Mouse (Mus musculus) large intestine, adult 2 months (tissue): ENCODE measurements around the gene Pxmp2. TPM values are rescaled to one million over a fixed set of nuclear protein-coding genes. Genes with fewer than 3 reads are reported as not detected.

ENCODE experiments used
- DNase-seq: peaks from one replicate; pipeline ENCODE4 v3.0.0-alpha.2; 2012; ENCODE audit warnings: low read depth, low spot score
- WGBS: fragments of 180-500 bp; shearing (Covaris S2); methylation state at CpG from one replicate; pipeline ENCODE4 v1.1.7; 2018; 5-methylcytosine and 5-hydroxymethylcytosine counted together
- polyA plus RNA-seq: library from polyadenylated mRNA; depleted of rRNA; stranded (reverse); fragments of >200 nt; gene quantifications from 2 replicates; pipeline ENCODE4 v1.2.3, GENCODE M21; 2012; rRNA removed

Pxmp2 gene
- 5.1 and 5.9 TPM in 2 replicates for polyA plus RNA-seq

DNA sequence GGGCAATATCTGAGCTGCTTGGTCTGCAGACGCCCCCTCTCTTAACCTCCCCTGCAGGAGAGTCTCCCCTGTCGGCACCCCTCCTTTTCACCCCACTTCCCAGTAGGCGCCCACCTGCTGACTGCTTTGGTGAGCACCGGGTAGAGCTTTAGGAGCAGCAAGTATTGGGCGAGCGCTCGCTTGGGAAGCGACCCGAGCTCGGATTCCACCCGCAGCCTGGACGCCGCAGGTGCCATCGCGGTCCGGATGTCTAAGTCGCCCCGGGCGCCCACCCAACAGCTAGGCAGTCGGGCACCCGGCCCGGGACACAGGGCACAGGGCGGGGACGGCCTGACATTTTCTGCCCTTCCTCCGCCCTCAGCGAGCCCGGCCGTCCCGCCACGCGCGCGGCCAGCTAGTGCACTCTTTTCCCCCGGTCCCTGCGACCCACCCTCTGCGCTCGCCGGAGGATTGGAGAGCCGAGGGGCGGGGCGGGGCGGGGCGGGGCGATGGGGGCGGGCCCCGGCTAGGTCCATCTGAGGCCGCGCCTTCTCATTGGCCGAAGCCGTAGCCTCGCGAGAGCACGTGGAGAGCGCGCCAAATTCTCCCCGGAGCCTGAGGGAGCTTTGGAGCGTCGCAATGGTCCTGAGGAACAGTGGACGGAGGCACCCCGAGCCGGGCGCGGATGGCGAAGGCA, at the start of gene Pxmp2, which contains the start of gene Pole:
TSS of gene Pxmp2 (minus strand) at position 417 of the 676 bp plus-strand sequence.
TSS of gene Pole (plus strand) at position 537 of the 676 bp plus-strand sequence.
- under 1% methylated on average over 64 of the region's 64 CpGs for WGBS
- peak; percentile 75 for DNase-seq

DNA sequence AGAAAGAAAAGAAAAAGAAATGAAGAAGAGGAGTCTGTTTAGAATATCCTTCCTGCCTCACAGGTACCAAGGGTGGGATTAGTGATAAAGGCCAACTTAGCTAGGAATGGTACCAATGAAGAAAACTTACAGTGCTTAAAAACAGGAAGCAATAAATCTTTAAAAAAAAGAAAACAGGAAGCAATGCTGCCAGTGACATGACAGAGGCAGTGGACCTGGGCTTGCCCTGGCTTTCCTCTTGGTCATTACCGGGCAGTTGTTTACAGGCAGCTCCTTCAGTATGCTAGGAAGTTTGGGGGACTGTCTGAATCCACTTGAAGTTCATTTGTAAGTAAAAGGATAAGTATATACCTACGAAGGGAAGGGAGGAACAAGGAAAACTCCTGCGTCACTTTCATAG, 44.5 kb upstream of the Pxmp2 start:
- no peak for DNase-seq
- 65% methylated on average over 3 of the region's 3 CpGs for WGBS

DNA sequence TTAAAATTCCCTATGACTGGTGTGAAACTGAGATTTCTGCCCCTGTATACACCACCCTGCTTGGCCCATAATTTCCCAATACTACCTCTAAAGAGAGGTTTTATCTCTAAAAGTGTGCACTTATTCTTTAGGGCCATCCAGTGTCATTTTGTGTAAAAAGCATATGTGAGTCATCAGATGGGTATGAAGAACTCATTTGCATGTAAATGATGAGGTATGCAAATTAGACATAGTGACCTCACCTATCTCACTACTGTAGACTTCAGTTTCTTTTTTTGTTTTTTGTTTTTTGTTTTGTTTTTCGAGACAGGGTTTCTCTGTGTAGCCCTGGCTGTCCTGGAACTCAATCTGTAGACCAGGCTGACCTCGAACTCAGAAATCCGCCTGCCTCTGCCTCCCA, 27.1 kb upstream of the Pxmp2 start:
- WGBS = 92% methylated on average over 3 of the region's 3 CpGs

DNA sequence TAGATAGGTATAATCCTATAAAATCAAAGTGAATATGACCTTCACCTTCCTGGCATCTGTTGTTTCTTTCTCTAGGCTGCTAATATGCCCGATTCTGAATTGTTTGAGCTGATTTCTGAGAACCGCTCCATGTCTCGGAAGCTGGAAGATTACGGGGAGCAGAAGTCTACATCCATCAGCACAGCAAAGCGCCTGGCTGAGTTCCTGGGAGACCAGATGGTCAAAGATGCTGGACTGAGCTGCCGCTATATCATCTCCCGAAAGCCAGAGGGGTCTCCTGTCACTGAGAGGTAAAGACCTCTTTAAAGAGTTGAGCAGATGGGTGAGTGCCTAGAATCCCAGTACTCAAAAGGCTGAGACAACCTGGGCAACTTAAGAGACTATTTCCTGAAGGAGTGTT, 22.9 kb upstream of the Pxmp2 start:
- DNase-seq = no peak
- WGBS = 91% methylated on average over 7 of the region's 7 CpGs

More for the DNA sequence above, 27.1 kb upstream of the Pxmp2 start:
- no peak for DNase-seq

DNA sequence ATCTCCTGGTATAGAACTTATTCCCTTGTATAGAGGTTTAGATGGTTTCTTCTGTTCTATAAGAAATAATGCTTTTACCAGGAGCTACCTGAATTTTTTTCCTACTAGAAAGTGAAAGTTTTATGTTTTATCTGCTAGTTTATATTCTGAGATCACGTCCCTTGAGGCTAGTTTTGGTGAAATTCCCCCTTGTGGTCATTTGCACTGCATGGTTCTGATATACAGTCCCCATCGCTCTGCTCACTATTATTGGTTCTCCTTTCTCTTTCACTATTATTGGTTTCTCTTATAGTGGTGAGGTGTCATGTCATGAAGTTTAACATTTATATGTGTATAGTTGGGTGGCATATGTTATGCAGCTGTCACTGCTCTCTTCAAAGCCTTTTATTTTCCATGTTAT, 14.6 kb upstream of the Pxmp2 start:
- 85% methylated on average over 2 of the region's 2 CpGs for WGBS
- DNase-seq = no peak

DNA sequence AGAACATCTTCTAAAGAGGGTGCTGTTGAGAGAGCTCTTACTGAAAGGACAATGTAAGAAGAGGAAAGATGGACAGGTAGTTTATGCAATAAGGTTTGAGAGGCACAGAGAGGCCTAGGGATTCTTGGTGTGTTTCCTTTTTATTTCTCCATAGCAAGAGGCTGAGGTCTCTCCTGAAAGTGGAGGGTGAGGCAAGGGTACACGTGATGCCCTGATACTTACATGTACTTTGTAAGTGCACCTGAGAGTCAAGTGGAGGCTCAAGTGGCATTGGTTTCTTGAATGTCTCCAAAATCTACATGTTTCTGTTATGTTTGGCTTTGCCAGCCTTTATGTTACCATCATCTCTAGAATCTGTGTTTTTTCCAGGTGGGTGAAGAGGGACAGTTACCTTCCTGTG, 10.7 kb upstream of the Pxmp2 start:
- DNase-seq = no peak
- whole genome bisulfite sequencing = 80% methylated on average over 1 of the region's 1 CpGs

DNA sequence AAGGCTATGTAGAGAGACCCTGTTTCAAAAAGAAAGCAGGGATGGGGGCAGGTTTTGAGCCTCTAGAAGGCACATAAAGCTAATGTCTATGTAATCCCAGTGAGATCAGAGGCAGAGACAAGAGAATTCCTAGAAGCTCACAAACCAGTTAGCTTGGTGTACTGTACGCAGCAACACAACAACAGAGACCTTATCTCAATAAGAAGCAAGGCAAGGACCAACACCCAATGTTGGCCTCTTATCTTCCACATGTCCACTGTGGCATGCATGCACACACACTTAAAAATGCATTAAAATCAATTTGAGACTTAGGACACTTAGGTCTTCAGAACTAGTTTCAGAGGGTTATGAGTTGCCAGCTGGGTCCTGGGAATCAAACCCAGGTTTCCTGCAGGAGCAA, 5.7 kb upstream of the Pxmp2 start:
- no peak for DNase-seq
- 98% methylated on average over 1 of the region's 1 CpGs for WGBS

DNA sequence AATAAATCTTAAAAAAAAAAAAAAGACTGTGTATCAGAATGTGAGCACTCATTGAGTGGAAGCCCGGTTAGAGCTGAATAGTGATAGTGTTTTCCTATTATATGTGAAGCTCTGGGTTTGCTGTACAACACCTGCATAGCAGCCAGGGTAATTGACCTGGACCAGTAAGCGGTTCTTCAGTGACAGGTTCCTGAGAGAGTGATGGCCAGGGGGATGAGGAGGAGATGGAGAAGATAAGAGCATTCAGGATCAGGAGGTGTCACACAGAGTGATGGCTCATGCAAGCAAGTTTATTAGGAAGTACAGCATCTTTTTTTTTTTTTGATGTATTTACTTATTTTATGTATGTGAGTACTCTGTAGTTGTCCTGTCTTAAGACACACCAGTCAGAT, 1.1 kb upstream of the Pxmp2 start:
- no peak for DNase-seq
- 45% methylated on average over 2 of the region's 2 CpGs for WGBS

DNA sequence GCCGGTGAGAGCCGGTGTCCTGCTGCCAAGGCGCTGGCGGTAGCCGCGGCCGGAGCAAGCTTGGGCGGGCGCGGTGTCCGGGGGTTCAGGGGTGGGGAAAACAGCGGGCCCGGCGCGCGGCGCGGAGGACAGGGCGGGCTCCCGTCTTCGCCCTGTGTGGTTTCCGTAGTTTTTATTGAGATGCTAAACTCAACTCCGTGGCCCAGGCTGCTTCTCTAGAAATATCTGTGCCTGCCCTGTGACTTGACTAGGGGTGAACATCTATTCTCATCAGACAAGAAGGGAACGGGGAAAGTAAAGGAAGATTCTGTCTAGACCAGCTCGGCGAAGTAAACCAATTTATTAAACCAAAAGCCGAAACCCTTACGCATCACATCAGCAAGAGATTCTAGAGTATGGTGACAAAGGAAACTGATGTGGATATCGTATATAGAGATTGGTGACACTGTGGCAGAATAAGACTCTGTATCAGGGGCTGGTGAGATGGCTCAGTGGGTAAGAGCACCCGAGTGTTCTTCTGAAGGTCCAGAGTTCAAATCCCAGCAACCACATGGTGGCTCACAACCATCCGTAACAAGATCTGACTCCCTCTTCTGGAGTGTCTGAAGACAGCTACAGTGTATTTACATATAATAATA, 579 bp upstream of the Pxmp2 start:
- WGBS = under 1% methylated on average over 31 of the region's 31 CpGs
- no peak for DNase-seq

DNA sequence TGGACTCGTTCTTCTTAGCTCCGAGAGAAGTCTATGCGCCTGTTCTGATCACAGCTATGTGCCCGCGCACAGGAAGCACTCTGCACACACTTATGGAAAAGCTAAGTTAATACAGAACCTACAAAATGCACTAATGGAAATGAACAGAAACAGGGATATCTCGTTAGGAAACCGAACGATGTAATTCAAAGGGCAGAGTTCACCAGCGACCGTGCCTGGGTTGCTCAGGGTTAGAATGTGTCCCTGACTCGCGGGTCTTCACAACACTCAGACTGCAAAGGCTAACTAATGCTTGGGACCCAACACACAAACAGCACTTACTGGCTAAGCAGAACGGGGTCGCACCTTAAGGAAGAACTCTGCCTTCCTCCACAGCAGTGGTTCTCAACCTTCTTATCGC, 830 bp downstream of the Pxmp2 start:
- WGBS = 2% methylated on average over 15 of the region's 15 CpGs
- DNase-seq = no peak

DNA sequence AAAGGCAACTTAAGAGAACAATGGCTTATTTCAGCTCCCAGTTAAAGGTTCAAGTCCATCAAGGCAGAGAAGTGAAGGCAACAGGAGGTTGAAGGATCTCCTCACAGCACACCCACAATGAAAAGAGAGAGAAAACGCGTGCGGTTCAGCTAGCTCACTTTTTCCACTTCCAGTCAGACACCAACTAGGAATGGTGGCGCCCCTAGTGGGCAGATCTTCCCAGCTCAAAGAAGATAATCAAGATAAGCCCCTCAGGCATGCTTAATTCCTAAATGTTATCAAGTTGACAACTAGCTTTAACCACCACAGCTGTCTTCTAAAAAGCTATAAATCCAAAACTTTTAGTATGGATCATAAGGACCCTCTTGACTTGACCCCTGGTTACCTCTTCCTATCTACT, 1.4 kb downstream of the Pxmp2 start:
- no peak for DNase-seq
- WGBS = 3% methylated on average over 4 of the region's 4 CpGs

DNA sequence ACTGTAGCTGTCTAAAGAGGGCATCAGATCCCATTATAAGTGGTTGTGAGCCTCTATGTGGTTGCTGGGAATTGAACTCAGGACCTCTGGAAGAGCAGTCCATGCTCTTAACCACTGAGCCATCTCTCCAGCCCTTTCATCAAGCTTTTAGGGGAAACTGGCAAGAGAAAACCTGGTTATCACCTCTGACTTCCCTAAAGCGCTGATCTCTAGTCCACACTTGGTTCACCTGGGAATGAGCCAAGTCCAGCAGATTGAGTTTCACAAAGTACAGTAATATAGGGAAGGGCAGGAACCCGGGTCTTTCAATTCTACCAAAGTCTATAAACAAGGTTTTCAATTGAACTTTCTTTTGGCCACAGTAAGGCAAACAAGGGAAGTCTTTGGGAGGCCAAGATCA, 4.0 kb downstream of the Pxmp2 start:
- 36% methylated on average over 2 of the region's 2 CpGs for WGBS

DNA sequence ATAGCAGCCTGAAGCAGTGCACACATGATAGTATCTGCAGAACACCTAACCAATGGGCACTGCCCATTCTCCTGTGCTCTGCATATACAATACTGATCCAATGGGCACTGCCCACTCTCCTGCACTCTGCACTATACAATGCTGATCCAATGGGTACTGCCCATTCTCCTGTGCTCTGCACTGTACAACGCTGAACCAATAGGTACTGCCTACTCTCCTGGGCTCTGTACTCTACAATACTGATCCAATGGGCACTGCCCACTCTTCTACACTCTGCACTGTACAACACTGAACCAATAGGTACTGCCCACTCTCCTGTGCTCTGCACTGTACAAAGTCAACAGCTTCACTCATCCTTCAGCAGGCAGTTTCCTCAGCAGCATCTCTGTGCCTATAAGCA, 9.1 kb downstream of the Pxmp2 start:
- WGBS = 91% methylated on average over 1 of the region's 1 CpGs

More for the DNA sequence above, 4.0 kb downstream of the Pxmp2 start:
- DNase-seq = no peak

DNA sequence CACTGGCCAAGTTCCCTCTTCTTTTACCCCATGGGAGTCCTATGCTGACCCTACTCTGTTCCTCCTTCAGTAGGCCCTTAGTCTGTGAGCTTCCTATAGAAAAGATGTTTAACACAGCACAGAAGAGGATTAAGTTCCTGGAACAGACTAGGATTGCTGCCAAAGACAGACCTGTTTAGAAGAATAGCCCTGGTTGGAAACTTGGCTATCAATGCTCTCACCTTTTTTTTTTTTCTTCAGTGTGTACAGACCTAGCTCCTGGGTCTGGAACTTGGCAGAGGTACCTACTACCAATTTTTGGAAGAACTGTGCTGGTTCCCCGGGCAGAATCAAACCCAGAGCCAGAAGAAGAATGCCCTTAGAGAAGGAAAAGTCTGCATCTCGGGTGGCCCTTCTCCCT, 9.6 kb downstream of the Pxmp2 start:
- WGBS = 76% methylated on average over 2 of the region's 2 CpGs

More for the DNA sequence above, 9.1 kb downstream of the Pxmp2 start:
- DNase-seq = no peak

DNA sequence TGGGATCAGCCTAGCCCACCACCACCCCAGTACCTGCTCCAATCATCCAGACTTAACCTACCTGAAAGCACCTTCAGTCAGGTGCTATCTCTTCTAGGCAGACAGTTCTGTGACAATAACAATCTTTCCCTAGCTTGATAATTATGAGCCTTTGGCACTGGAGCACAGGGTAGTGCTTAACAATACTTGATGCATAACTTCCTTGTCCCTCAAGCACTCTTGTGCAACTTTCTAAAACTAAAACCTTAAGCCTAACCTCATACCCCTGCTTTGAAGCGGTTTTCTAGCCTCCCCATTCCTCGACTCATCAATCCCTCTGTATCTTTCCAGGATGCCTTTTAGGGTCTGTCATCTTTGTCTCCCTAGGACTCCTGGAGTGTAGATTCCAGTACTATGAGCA, 11.1 kb downstream of the Pxmp2 start:
- DNase-seq = no peak
- 56% methylated on average over 2 of the region's 2 CpGs for WGBS

More for the DNA sequence above, 9.6 kb downstream of the Pxmp2 start:
- no peak for DNase-seq

DNA sequence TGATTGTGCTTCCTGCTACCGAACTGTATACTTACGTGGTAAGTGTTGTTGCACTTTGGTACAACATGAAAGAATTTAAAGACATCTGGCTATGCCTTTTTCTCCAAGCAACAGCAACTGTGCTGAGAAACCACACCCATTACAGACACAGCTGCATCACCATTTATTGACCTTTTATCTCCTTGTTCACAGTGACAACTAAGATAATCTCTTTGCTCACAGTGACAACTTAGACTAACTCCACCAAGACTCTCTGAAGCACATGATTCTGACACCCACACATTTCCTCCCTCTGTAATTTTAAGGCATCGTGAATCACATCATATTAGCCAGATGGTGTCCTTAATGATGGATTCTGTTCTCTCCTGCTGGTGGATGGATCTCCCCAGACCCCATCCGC, 11.8 kb downstream of the Pxmp2 start:
- DNase-seq = no peak
- 72% methylated on average over 4 of the region's 4 CpGs for WGBS

DNA sequence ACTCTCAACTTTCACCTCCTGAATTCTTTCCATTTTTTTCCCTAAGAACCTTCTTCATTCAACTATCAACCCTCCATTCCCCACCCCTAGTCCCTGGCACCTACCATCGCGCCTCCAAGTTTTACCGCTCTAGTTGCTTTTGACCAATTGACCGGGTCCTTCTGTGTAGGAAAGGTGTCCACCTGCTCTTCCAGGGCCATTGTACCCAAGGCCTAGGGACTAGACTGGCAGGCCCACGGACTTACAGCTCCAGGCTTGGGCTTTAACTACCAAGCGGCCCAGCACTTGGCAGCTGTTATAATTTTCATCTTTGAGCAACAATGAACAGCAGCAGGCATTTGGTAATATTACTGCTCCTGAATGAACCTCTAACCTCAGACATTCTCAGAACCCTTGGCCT, 15.7 kb downstream of the Pxmp2 start:
- no peak for DNase-seq
- WGBS = 95% methylated on average over 6 of the region's 6 CpGs

DNA sequence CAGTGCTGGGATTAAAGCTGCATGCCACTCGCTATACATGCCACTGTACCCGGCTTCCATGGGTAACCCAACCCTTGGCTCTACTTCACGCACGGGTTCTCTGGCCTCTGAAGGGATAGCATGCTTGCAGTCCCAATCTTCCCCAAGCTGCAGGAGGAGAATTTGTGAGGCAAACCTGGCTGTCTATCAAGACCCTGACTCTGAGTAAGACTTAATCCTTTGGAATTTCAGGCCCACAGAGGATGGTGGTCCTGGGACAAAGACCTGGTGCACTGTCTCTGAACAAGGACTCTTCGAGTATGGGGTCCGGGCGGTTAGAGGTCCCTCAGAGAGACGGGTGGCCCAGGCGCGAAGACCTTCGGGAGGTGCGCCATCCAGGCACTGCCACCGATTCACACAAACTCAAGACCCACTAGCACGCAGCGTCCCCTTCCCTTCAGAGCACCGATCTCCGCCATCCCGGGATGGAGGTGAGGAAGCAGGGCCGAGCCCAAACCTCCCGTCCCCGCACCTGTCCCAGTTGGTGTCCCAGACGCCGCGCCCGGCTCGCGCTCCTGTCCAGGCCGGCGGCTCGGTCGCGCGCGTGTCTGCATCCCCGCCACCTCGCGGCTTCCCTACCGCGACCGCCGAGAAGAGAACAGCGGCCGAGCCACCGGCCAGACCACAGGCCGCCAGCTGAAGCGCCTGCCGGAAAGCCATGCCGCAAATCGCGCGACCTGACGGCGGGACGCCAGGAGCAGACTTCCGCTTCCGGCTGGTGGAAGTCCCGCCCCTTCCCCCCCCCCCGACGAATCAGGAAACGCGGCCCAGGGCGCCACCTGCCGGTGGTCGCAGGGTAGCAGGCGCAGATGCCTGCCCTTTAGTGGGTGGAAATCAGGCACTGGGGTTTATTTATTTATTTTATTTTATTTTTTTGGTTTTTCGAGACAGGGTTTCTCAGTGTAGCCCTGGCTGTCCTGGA, 16.6 kb downstream of the Pxmp2 start, which contains the start of gene Pgam5:
TSS of gene Pgam5 (minus strand) at position 773 of the 961 bp plus-strand sequence.
- WGBS = under 1% methylated on average over 66 of the region's 66 CpGs
- no peak for DNase-seq

DNA sequence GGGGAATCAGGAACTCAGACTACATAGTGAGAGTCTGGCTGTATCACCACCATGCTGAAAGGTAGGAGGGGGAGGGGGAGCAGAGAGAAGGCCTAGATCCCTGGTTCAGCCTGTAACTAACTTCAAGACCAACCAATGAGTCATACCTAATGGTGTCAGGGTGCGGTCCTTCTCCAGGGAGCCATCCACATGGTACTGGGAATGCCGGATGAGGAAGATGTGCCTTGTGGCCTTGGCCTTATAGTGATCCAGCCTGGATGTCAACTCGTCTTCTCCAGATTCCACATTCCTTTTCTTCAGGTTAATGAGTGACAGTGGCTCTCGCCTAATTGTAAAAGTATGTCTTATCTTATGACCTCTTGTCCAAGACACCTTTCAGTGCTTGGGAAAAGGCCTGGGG, 19.0 kb downstream of the Pxmp2 start:
- no peak for DNase-seq
- 65% methylated on average over 4 of the region's 4 CpGs for WGBS

DNA sequence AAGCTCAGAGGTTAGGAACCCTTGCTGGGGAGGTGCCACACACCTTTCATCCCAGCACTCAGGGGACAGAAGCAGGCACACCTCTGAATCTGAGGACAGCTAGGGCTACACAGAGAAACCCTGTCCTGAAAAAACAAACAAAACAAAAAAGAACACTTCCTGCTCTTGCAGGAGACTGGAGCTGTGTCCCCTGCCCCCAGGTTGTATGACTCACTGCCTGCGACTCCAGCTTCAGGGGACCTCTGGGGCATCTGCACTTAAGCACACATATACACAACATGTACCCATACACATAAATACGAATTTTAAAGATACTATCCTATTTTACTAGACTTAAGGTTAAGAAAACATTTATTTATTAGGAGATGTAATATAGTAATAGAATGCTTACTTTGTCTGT, 41.9 kb downstream of the Pxmp2 start:
- DNase-seq = no peak
- WGBS = 74% methylated on average over 2 of the region's 2 CpGs
